Mouse (Mus musculus) limb, embryonic 10.5 days (tissue): ENCODE results near the gene Irx3. TPM values are rescaled to one million over a fixed set of nuclear protein-coding genes. Genes with fewer than 3 reads are reported as not detected.

Experiments used
- DNase-seq: peaks from one replicate; pipeline ENCODE4 v3.0.0-alpha.2; 2017; ENCODE audit warnings: low spot score
- H3K27ac ChIP-seq: fragments of 300-500 bp; sonication (generic); 2 replicates; pipeline ENCODE4 v1.5.1; 2016; ENCODE audit warnings: mild to moderate bottlenecking
- H3K27me3 ChIP-seq: fragments of 300-500 bp; sonication (generic); 2 replicates; pipeline ENCODE4 v1.6.1; 2016; ENCODE audit warnings: low read depth, mild to moderate bottlenecking; ENCODE audit not compliant: poor library complexity, severe bottlenecking
- H3K36me3 ChIP-seq: fragments of 300-500 bp; sonication (generic); 2 replicates; pipeline ENCODE4 v1.6.1; 2016; ENCODE audit warnings: mild to moderate bottlenecking, moderate library complexity
- H3K4me1 ChIP-seq: fragments of 300-500 bp; sonication (generic); 2 replicates; pipeline ENCODE4 v1.6.1; 2016
- H3K4me3 ChIP-seq: fragments of 300-500 bp; sonication (generic); 2 replicates; pipeline ENCODE4 v1.5.1; 2016; ENCODE audit warnings: mild to moderate bottlenecking, moderate library complexity
- H3K9me3 ChIP-seq: fragments of 300-500 bp; sonication (generic); replicated peaks from 2 replicates; pipeline ENCODE4 v1.6.1; 2016; ENCODE audit warnings: mild to moderate bottlenecking
- WGBS: fragments of 180-500 bp; shearing (Covaris S2); methylation state at CpG from one replicate; pipeline ENCODE4 v1.1.7; 2016; 5-methylcytosine and 5-hydroxymethylcytosine counted together
- polyA plus RNA-seq: library from polyadenylated mRNA; unstranded; fragments of >200 nt; fragmentation: Nextera tagmentation; extraction: Ambion mirVana; gene quantifications from 2 replicates; pipeline ENCODE4 v1.2.1, GENCODE M21; 2016

Irx3 gene
- polyA plus RNA-seq, 1 experiment from 2014 or later: 34.2 TPM

DNA sequence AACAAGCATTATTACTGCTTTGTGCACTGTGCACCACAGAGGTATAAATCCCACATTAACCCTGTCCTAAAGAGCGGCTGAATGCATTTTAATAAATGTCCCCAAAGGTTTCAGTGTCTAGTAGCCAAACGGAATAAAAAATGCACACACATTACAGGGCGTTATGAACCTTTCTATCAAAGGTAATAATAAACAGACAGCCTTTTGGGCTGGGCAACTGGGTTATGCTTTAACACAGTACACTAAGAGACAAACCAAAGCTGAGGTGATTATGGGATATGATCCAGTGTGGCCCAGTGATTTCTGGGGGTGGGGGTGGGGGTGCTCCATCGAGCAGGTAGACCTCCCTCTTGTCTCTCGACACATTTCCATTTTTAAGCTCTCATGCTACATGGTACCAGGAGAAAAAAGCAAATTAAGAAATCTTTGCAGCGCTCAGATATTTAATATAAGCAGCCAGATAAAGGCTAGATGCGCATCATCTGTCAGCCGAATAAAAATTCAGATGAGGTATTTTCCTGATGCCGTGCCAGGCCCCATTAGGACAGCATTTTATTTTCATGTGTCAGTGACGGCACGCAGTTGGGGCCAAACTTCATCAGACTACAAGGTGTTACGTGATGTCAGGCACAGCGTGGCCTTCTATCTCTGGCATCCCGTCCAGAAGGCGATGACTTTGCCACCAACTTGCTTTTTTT is 51.6 kb downstream of the Irx3 start:
- 82% methylated on average over 15 of the region's 15 CpGs for WGBS
- H3K4me1 ChIP-seq: peaks cover 30% of the 10 kb centered on the region

DNA sequence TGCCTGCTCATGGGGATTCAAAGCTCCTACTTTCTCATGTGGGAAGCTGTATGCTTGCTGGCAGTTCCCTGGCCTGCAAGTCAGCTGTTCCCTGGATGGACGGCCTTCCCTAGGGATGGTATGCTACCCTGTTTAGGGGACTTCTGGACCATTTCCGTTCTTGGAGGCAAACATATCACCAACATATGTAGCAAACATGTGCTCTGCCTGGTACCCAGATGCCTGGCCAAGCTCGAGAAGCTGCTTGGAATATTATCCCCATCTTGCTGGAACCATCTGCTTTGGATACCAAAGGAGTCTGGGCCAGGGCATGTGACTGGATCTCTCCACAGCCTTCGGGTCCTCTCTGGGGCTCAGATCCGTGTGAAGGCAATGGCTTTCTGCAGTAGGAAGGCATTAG is 52.5 kb downstream of the Irx3 start:
- DNase-seq: no peak
- WGBS: 57% methylated on average over 5 of the region's 5 CpGs
- Histone ChIP-seq H3K4me1 (peaks cover 30% of the 10 kb centered on the region), H3K27ac (no peak overlapping the region), H3K9me3 (no peaks in the 10 kb centered on the region), H3K27me3 (peaks cover 76% of the 10 kb centered on the region), H3K36me3 (no peaks in the 10 kb centered on the region), H3K4me3 (no peak overlapping the region)

More for the DNA sequence above, 51.6 kb downstream of the Irx3 start:
- Histone ChIP-seq H3K27me3 (peaks cover 76% of the 10 kb centered on the region), H3K36me3 (no peaks in the 10 kb centered on the region), H3K27ac (no peak overlapping the region), H3K4me3 (no peak overlapping the region), H3K9me3 (no peaks in the 10 kb centered on the region)
- DNase-seq: no peak
